Mouse (Mus musculus) bone marrow, adult 2 months (tissue): ENCODE results near the gene Trim47.

Source experiments
- CTCF ChIP-seq: fragments of 200-500 bp; IDR thresholded peaks from 2 replicates; pipeline ENCODE4 v1.5.1; 2011; ENCODE audit warnings: low read length, control low read depth; ENCODE audit not compliant: control insufficient read depth, insufficient read depth
- POLR2A ChIP-seq: fragments of 200-500 bp; IDR thresholded peaks from 2 replicates; pipeline ENCODE4 v1.6.1; 2011; ENCODE audit warnings: low read depth, mild to moderate bottlenecking, control low read depth, low read length, borderline replicate concordance; ENCODE audit not compliant: control insufficient read depth

DNA sequence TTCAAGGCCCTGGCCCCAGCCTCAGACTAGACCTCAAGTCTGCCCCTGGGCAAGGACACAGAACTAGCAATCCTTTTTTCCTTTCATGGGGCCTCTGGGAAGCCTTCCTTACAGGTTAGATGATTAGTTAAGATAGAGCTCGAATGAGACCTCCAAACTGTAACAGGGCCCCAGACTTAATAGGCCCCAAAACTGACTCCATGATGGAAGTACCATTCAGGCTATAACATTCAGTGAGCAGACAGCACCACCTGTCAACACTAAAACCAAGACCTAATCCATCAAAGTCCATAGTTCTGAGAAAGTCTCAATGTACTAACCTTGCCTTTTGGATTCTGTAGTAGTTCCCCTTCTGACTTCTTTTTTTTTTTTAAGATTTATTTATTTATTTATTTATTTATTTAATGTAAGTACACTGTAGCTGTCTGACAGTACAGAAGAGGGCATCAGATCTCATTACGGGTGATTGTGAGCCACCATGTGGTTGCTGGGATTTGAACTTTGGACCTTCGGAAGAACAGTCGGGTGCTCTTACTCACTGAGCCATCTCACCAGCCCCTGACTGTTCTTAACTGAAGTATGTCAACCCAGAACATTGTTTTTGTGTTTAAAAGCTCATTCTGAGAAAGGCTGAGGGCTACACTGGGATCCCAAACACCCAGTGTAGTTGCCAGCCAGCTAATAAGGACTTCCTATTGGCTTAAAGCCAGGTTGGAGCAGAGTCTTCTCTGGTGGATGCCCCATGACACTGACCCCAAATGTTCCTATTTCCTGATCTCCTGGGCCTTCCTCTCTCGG, 43.2 kb upstream of the Trim47 start:
- TF ChIP-seq CTCF: no peak
- TF ChIP-seq POLR2A: no peak
